Mouse (Mus musculus) CH12.LX (cell line): ENCODE data around the gene Aagab. TPM values are rescaled to one million over a fixed set of nuclear protein-coding genes. Genes with fewer than 3 reads are reported as not detected.

Experiments
- DNase-seq: peaks from one replicate; pipeline ENCODE4 v3.0.0-alpha.2; 2013; ENCODE audit errors: extremely low read depth
- H3K27ac ChIP-seq: 2 replicates; pipeline ENCODE4 v1.5.1; 2012; ENCODE audit warnings: low read depth, mild to moderate bottlenecking, control low read depth, moderate library complexity; ENCODE audit not compliant: insufficient read depth
- H3K27me3 ChIP-seq: replicated peaks from 2 replicates; pipeline ENCODE3; 2012; ENCODE audit warnings: inconsistent platforms
- H3K36me3 ChIP-seq, 2 experiments: replicated peaks in 1 of 2; 2 replicates each; pipeline versions ENCODE3 to v1.6.1; 2012; ENCODE audit warnings: inconsistent platforms in 1 of 2, low read length in 1 of 2, mild to moderate bottlenecking in 1 of 2, mixed read lengths in 1 of 2, moderate library complexity in 1 of 2; ENCODE audit not compliant: control insufficient read depth in 1 of 2, insufficient read depth in 1 of 2
- H3K4me1 ChIP-seq, 2 experiments: 2 replicates each; pipeline ENCODE4 v1.6.1; 2012; ENCODE audit warnings: inconsistent platforms in 1 of 2, moderate library complexity in 1 of 2; ENCODE audit not compliant: insufficient read depth in 2 of 2, control insufficient read depth in 1 of 2
- H3K4me2 ChIP-seq: 2 replicates; pipeline ENCODE4 v1.6.1; 2012; ENCODE audit warnings: low read depth, mild to moderate bottlenecking, control low read depth; ENCODE audit not compliant: poor library complexity, insufficient read depth, severe bottlenecking
- H3K4me3 ChIP-seq, 3 experiments: fragments of 150-350 bp in 1 of 3; sonication (generic) in 1 of 3; replicated peaks in 1 of 3; 2 replicates each; pipeline versions ENCODE3 to v1.5.1; 2011 to 2012; ENCODE audit warnings: low read depth in 2 of 3, low read length in 2 of 3, mild to moderate bottlenecking in 2 of 3, moderate library complexity in 2 of 3, control low read depth in 1 of 3, improper control_type of control experiment in 1 of 3, inconsistent platforms in 1 of 3, mixed read lengths in 1 of 3; ENCODE audit not compliant: poor library complexity in 1 of 3
- H3K79me2 ChIP-seq: replicated peaks from 2 replicates; pipeline ENCODE4 v1.6.1; 2012; ENCODE audit warnings: mild to moderate bottlenecking, moderate library complexity; ENCODE audit not compliant: control insufficient read depth, poor library complexity, insufficient read depth, severe bottlenecking; ENCODE audit errors: extremely low read depth
- H3K9ac ChIP-seq: 2 replicates; pipeline ENCODE4 v1.6.1; 2012; ENCODE audit warnings: low read depth, mild to moderate bottlenecking, control low read depth, moderate library complexity; ENCODE audit not compliant: insufficient read depth
- H3K9me3 ChIP-seq: replicated peaks from 2 replicates; pipeline ENCODE3; 2012; ENCODE audit warnings: low read length, inconsistent platforms, mixed read lengths
- CHD1 ChIP-seq: IDR thresholded peaks from 2 replicates; pipeline ENCODE4 v1.6.1; 2012; ENCODE audit warnings: low read depth, low read length, improper control_type of control experiment, inconsistent platforms
- CTCF ChIP-seq, 2 experiments: IDR thresholded peaks in 1 of 2; conservative IDR thresholded peaks in 1 of 2; 2 replicates each; pipeline ENCODE4 v1.5.1; 2011 to 2012; ENCODE audit warnings: low read depth in 2 of 2, low read length in 2 of 2, improper control_type of control experiment in 1 of 2, inconsistent platforms in 1 of 2, mild to moderate bottlenecking in 1 of 2, moderate library complexity in 1 of 2
- ELF1 ChIP-seq: IDR thresholded peaks from 2 replicates; pipeline ENCODE4 v1.6.1; 2014; ENCODE audit warnings: low read depth, mild to moderate bottlenecking, inconsistent platforms, low read length, improper control_type of control experiment
- GABPA ChIP-seq: IDR thresholded peaks from 2 replicates; pipeline ENCODE4 v1.6.1; 2012; ENCODE audit warnings: low read depth, low read length, improper control_type of control experiment, inconsistent platforms; ENCODE audit not compliant: insufficient replicate concordance
- HCFC1 ChIP-seq: IDR thresholded peaks from 2 replicates; pipeline ENCODE4 v1.6.1; 2012; ENCODE audit warnings: low read depth, mild to moderate bottlenecking, inconsistent platforms, low read length, improper control_type of control experiment
- IRF4 ChIP-seq: IDR thresholded peaks from 2 replicates; pipeline ENCODE4 v1.6.1; 2014; ENCODE audit warnings: low read depth, mild to moderate bottlenecking, inconsistent platforms, low read length, improper control_type of control experiment
- JUN ChIP-seq: IDR thresholded peaks from 2 replicates; pipeline ENCODE4 v1.6.1; 2011; ENCODE audit warnings: low read depth, mild to moderate bottlenecking, low read length, improper control_type of control experiment, moderate library complexity; ENCODE audit not compliant: insufficient read depth
- MYC ChIP-seq: IDR thresholded peaks from 2 replicates; pipeline ENCODE4 v1.6.1; 2011; ENCODE audit warnings: low read depth, mild to moderate bottlenecking, improper control_type of control experiment, low read length
- PAX5 ChIP-seq: IDR thresholded peaks from 2 replicates; pipeline ENCODE4 v1.6.1; 2012; ENCODE audit warnings: low read length, inconsistent platforms, mixed read lengths
- SMC3 ChIP-seq: IDR thresholded peaks from 2 replicates; pipeline ENCODE4 v1.6.1; 2011; ENCODE audit warnings: low read depth, low read length, improper control_type of control experiment
- ZKSCAN1 ChIP-seq: IDR thresholded peaks from 2 replicates; pipeline ENCODE4 v1.6.1; 2012; ENCODE audit warnings: low read depth, inconsistent platforms, low read length, improper control_type of control experiment, borderline replicate concordance
- ZNF384 ChIP-seq: IDR thresholded peaks from 2 replicates; pipeline ENCODE4 v1.6.1; 2012; ENCODE audit warnings: low read depth, low read length, improper control_type of control experiment, inconsistent platforms
- dilution Hi-C: fragments of 300-500 bp; cut with MboI; formaldehyde crosslinking; loops from 2 replicates; pipeline ENCODE4 v1.14.3; 2020; ENCODE audit warnings: low sequenced_read_pairs; ENCODE audit not compliant: extremely low pct_unique_long_range_greater_than_20kb, extremely low pct_ligation_motif_present
- in situ Hi-C: fragments of 300-500 bp; cut with MboI; formaldehyde crosslinking; loops from 3 replicates; pipeline ENCODE4 v1.14.3; 2019; ENCODE audit warnings: low sequenced_read_pairs, low pct_ligation_motif_present, low pct_unique_long_range_greater_than_20kb, mixed read lengths
- polyA plus RNA-seq: library from polyadenylated mRNA; unstranded; fragments of >175 nt; gene quantifications from 2 replicates; pipeline ENCODE4 v1.2.1, GENCODE M21; 2012; ENCODE audit warnings: low read depth; ENCODE audit not compliant: insufficient read length
- total RNA-seq, 2 experiments: library from RNA; depleted of rRNA; stranded (reverse); fragments of 300-350 nt in 1 of 2; fragments of >200 nt in 1 of 2; gene quantifications; 2 replicates each; pipeline ENCODE4 v1.2.3; 2012 to 2014

The Aagab gene
- total and polyA plus RNA-seq, 3 experiments, result 14.5 to 27.8 (median 14.5) TPM

DNA sequence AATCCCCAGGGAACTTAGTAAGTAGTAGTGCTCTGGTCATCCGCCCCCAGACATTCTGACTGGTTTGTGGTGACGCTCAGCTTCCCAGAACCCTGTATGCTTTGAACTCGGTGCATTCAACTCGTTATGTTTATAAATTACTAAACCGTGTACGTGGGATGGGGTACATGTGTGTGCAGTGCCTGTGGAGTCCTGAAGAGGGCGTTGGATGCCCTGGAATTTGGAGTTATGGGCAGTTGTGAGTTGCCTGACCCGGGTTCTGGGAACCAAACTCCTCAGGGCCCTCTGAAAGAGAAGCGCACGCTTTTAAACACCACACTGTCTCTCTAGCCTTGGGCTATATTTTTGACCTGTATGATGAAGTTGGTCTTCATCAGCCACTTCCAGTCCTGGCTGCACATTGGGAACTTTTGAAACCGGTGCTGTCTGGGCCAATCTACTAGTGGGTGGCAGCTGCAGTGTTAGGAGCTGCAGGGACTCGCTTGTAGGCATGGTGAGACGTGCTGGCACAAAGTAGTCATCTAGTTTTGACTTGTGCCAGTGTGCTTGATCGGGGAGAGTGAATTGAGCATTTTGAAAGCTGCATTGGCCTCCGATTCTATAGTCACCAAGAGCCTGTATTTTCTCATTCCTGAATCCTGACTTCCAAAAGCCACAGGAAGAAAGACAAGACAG lies 21.6 kb downstream of the Aagab start:
- H3K9me3 ChIP-seq, result no peaks in the 10 kb centered on the region
- in situ Hi-C loops (no loop called here), dilution Hi-C loops (no loop called here)
- H3K36me3 ChIP-seq, result peaks cover 26 to 96% of the 10 kb centered on the region in 2 experiments
- H3K4me2 ChIP-seq, result no peak overlapping the region
- H3K4me3 ChIP-seq, result no peak overlapping the region
- TF ChIP-seq JUN, result no peak
- no peak for TF ChIP-seq GABPA
- no peak for TF ChIP-seq MYC
- no peak for TF ChIP-seq SMC3
- no peak for TF ChIP-seq IRF4
- no peak for TF ChIP-seq ZKSCAN1
- TF ChIP-seq CTCF (conservative IDR thresholded peaks at IDR 0.05 in 1 of 2, IDR thresholded peaks at IDR 0.05 in 1 of 2; ENCODE audit: low read depth in 2 of 2, low read length in 2 of 2), result peak in 1 of 2 experiments; percentile 7; a peak in 1 of 4 replicates
- no peak for TF ChIP-seq PAX5
- TF ChIP-seq, all 38 proteins: peak for 1
- H3K27ac ChIP-seq, result no peak overlapping the region
- no peak for DNase-seq
- H3K79me2 ChIP-seq, result no peaks in the 10 kb centered on the region
- H3K9ac ChIP-seq, result no peak overlapping the region
- no peaks in the 10 kb centered on the region for H3K27me3 ChIP-seq
- H3K4me1 ChIP-seq, result 0 out of 4 replicates have a peak, but pooled peaks cover 0 to 3% of the 10 kb centered on the region in 2 experiments

DNA sequence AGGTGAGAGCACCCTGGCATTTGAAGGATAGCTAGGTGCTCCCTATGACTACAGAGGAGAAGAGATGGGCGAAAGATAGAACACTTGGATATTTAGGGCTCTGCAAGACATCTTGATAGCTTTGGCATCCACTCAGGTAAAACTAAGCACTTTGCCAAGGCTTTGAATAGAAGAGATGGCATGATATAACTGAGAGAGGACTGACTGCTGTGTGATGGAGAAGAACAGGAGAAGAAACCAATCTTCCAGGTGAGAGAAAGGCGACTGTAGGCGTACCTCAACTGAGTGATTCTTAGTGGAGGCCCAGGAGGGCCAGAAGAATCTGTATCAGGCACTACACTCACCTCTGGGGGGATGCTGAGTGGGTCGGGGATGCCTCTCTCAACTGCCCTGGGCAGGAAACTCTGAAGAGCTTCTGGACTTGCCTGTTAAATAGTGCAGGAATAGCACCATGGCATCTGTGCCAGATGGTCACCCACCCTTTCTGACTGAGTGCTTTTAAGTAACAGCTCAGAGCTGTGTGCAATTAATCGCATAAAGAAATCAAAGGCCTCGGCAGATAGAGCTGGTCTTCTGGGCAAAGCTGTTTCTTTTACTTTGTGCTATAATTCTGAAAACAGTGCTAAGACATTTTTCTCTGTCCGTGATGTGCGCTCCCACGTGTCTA lies 22.8 kb downstream of the Aagab start:
- dilution Hi-C loops (no loop called here), in situ Hi-C loops (no loop called here)
- no peak overlapping the region for H3K4me3 ChIP-seq
- H3K4me1 ChIP-seq, result 0 out of 4 replicates have a peak, but pooled peaks cover 0 to 3% of the 10 kb centered on the region in 2 experiments
- H3K9ac ChIP-seq, result no peak overlapping the region
- H3K27me3 ChIP-seq, result no peaks in the 10 kb centered on the region
- no peaks in the 10 kb centered on the region for H3K79me2 ChIP-seq
- peaks cover 35 to 99% of the 10 kb centered on the region in 2 experiments for H3K36me3 ChIP-seq
- TF ChIP-seq CHD1, result no peak
- TF ChIP-seq HCFC1, result no peak
- no peak for TF ChIP-seq ZNF384
- no peaks in the 10 kb centered on the region for H3K9me3 ChIP-seq
- no peak overlapping the region for H3K27ac ChIP-seq
- no peak overlapping the region for H3K4me2 ChIP-seq
- no peak for DNase-seq

DNA sequence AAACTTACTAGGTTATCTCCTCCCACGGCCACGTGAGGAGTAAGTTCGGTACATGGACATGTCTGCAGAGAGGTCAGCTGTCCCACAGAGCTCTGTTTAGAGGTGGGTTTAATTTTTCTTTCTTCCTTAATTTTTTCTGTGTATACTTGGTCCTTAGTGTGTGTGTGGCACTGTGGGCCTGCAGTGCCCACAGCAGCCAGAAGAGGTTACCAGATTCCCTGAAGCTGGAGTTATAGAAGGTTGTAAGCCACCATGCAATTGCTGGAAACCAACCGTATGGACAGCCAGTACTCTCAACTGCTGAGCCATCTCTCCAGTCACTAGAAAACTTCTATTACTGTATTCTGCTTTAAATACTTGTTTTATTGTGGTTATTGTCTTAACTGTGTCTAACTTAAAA lies 29.6 kb downstream of the Aagab start:
- 0 out of 4 replicates have a peak, but pooled peaks of 1 of the 2 experiments have one; percentile 5 for TF ChIP-seq CTCF (conservative IDR thresholded peaks at IDR 0.05 in 1 of 2, IDR thresholded peaks at IDR 0.05 in 1 of 2; ENCODE audit: low read depth in 2 of 2, low read length in 2 of 2)
- no peak for TF ChIP-seq ELF1
- TF ChIP-seq HCFC1, result no peak
- no peak overlapping the region for H3K4me3 ChIP-seq
- dilution Hi-C loops (no loop called here), in situ Hi-C loops (no loop called here)
- DNase-seq, result no peak
- no peaks in the 10 kb centered on the region for H3K9me3 ChIP-seq
- no peak overlapping the region for H3K27ac ChIP-seq
- H3K4me2 ChIP-seq, result no peak overlapping the region
- H3K4me1 ChIP-seq, result 0 out of 4 replicates have a peak, but pooled peaks cover 0 to 3% of the 10 kb centered on the region in 2 experiments
- no peaks in the 10 kb centered on the region for H3K79me2 ChIP-seq
- no peaks in the 10 kb centered on the region for H3K27me3 ChIP-seq
- H3K36me3 ChIP-seq, result peaks cover 37 to 92% of the 10 kb centered on the region in 2 experiments
- H3K9ac ChIP-seq, result no peak overlapping the region
